Mouse (Mus musculus) C2C12 (cell line): ENCODE results near the gene Tuba3a. TPM values are rescaled to one million over a fixed set of nuclear protein-coding genes. Genes with fewer than 3 reads are reported as not detected.

Experiments
- H3K27me3 ChIP-seq: one replicate; pipeline ENCODE4 v1.6.1; 2011; ENCODE audit not compliant: control insufficient read depth, insufficient read depth, insufficient read length
- H3K36me3 ChIP-seq: one replicate; pipeline ENCODE4 v1.6.1; 2011; ENCODE audit not compliant: control insufficient read depth, insufficient read depth
- H3K4me3 ChIP-seq: one replicate; pipeline ENCODE4 v1.5.1; 2011; ENCODE audit warnings: mild to moderate bottlenecking, control low read depth; ENCODE audit not compliant: poor library complexity, insufficient read depth, severe bottlenecking
- H3K79me2 ChIP-seq: one replicate; pipeline ENCODE4 v1.6.1; 2011; ENCODE audit not compliant: control insufficient read depth, insufficient read depth
- H3K79me3 ChIP-seq: one replicate; pipeline ENCODE4 v1.6.1; 2011; ENCODE audit warnings: low read depth, control low read depth
- H3ac ChIP-seq: one replicate; pipeline ENCODE3; 2011; ENCODE audit warnings: low read depth; ENCODE audit not compliant: control insufficient read depth, insufficient read length
- CEBPB ChIP-seq: IDR thresholded peaks from one replicate; pipeline ENCODE4 v1.6.1; 2011; ENCODE audit warnings: low read depth, mild to moderate bottlenecking, control low read depth, moderate library complexity
- CTCF ChIP-seq: IDR thresholded peaks from one replicate; pipeline ENCODE4 v1.5.1; 2011; ENCODE audit not compliant: control insufficient read depth, insufficient read depth, insufficient read length
- FOSL1 ChIP-seq: IDR thresholded peaks from one replicate; pipeline ENCODE4 v1.8.0; 2011; ENCODE audit warnings: mild to moderate bottlenecking, low read length; ENCODE audit not compliant: poor library complexity, insufficient read depth, severe bottlenecking
- MAX ChIP-seq: IDR thresholded peaks from one replicate; pipeline ENCODE4 v1.6.1; 2011; ENCODE audit warnings: mild to moderate bottlenecking, control low read depth
- MYOD1 ChIP-seq: IDR thresholded peaks from one replicate; pipeline ENCODE4 v1.6.1; 2011; ENCODE audit warnings: low read depth; ENCODE audit not compliant: control insufficient read depth, insufficient read length
- MYOG ChIP-seq: IDR thresholded peaks from one replicate; pipeline ENCODE4 v1.6.1; 2011; ENCODE audit not compliant: control insufficient read depth, insufficient read length; ENCODE audit errors: extremely low read depth
- USF1 ChIP-seq: IDR thresholded peaks from one replicate; pipeline ENCODE4 v1.6.1; 2011; ENCODE audit warnings: low read depth, mild to moderate bottlenecking, control low read depth, moderate library complexity
- polyA plus RNA-seq: library from polyadenylated mRNA; unstranded; fragments of >200 nt; fragmentation: generic; extraction: Trizol; gene quantifications from one replicate; pipeline ENCODE4 v1.2.1, GENCODE M21; 2012; ENCODE audit warnings: missing spikeins

Gene Tuba3a
- polyA plus RNA-seq, 1 experiment = 0.05 TPM

DNA sequence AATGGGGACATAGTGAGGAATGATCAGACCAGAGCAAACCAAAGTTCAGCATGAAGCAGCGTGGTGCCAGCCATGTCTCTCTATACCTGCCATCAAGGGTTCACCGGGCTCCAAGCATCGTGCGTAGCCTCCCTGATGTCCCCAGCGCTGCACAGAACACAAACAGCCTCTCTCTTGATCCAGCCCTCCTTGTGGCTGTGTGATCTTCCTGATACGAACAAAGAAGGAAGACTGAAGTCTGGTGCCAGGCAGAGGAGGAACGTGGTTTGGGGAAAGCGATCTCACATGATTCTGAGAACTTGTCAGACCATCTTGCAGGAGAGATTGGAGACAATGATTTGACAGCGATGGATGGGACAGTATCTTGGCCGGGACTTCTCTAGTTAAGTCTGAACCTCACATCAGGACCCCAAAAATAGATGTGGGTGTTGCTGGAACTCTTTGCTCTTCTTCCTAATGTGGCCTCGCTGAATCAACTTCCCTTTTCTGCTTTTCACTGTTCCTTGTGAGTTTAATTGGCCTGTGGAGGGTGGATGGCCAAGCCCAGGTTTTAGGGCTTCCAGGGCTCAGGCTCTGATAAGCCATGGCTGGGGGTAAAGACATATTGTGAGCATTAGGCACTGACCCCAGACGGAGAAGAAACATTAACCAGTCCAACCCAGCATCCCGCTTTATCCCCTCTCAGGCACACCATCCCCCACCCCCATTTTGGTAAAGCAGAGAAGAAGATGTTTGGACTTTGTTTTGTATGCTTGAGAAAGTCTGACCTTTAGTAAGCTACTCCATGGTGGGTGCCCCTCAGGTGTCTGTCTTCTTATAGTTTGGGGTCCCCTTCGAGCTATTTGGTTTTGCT is 31.8 kb downstream of the Tuba3a start:
- no peaks in the 10 kb centered on the region for H3K79me3 ChIP-seq
- H3K4me3 ChIP-seq = no peak overlapping the region
- no peaks in the 10 kb centered on the region for H3K79me2 ChIP-seq
- H3K36me3 ChIP-seq = no peaks in the 10 kb centered on the region
- H3K27me3 ChIP-seq = no peaks in the 10 kb centered on the region
- no peak overlapping the region for H3ac ChIP-seq
- TF ChIP-seq CEBPB = no peak
- no peak for TF ChIP-seq FOSL1
- no peak for TF ChIP-seq CTCF
- no peak for TF ChIP-seq MAX
- TF ChIP-seq MYOD1 = no peak
- no peak for TF ChIP-seq MYOG
- no peak for TF ChIP-seq USF1

DNA sequence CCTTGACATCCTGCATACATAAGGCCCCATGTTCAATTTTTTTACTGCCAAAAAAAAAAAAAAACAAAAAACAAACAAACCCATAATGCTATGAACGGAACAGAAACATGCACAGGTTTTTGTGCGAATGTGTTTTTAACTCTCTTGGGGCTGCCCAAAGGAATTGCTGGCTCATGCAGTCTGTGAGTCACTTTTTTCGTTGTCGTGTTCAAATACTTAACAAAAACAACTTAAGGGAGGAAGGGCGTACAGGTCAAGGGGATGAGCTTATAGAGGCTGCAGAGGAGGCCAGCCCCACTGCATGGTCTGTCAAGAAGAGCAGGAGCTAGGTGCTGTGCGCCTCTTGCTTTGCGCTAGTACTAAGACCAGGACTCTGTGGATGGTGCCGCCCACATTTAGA is 33.1 kb downstream of the Tuba3a start:
- Histone ChIP-seq H3K4me3 (no peak overlapping the region), H3ac (no peak overlapping the region), H3K27me3 (no peaks in the 10 kb centered on the region), H3K79me3 (no peaks in the 10 kb centered on the region), H3K36me3 (no peaks in the 10 kb centered on the region), H3K79me2 (no peaks in the 10 kb centered on the region)
- no peak for TF ChIP-seq CEBPB
- no peak for TF ChIP-seq MYOD1
- no peak for TF ChIP-seq MAX
- TF ChIP-seq MYOG = no peak
- no peak for TF ChIP-seq FOSL1
- TF ChIP-seq USF1 = no peak

DNA sequence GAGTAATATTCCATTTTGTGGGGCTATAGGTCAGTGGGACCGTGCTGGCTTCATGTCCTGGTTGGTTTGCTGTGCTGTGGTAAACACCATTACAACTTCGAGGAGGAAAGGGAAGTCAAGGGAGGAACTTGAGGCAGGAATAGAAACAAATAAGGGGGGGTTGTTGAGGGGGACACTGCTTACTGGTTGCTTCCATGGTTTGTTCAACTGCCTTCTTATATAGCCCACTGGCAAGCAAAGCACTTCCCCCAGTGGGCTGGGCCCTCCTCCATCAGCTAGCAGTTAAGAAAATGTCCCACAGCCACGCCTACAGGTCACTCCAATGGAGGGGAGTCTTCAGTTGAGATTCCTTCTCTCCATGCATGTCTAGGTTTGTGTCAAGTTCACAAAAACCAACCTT is 33.6 kb downstream of the Tuba3a start:
- H3K27me3 ChIP-seq = no peaks in the 10 kb centered on the region
- no peaks in the 10 kb centered on the region for H3K79me2 ChIP-seq
- TF ChIP-seq CTCF = no peak
- no peak for TF ChIP-seq MYOG
- TF ChIP-seq FOSL1 = no peak
- TF ChIP-seq MYOD1 = no peak
- no peak for TF ChIP-seq MAX
- no peak overlapping the region for H3ac ChIP-seq
- H3K36me3 ChIP-seq = no peaks in the 10 kb centered on the region
- no peaks in the 10 kb centered on the region for H3K79me3 ChIP-seq
- no peak overlapping the region for H3K4me3 ChIP-seq

DNA sequence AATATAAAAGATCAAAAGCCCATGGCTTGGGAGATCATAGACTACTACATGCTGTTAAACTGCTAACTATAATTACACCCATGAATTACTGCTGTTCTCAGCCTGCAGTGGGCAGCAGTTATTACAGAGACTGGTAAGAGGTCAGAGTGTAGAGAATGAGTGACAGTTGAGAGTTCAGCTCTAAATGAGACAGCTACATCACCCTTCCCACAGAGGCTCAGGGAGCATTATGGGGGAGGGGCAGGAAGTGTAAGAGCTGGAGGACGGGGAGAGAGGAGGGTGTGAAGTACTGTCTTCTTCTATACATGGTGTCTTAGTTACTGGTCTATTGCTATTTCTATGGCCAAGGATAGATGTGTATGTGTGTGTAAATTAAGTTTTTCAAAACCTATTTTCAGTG is 41.3 kb downstream of the Tuba3a start:
- no peaks in the 10 kb centered on the region for H3K36me3 ChIP-seq
- TF ChIP-seq MYOD1 = no peak
- TF ChIP-seq MYOG = no peak
- TF ChIP-seq USF1 = no peak
- TF ChIP-seq CEBPB = no peak
- TF ChIP-seq MAX = no peak
- no peak for TF ChIP-seq FOSL1
- TF ChIP-seq CTCF = no peak
- H3K4me3 ChIP-seq = no peak overlapping the region
- H3ac ChIP-seq = no peak overlapping the region
- H3K79me2 ChIP-seq = no peaks in the 10 kb centered on the region
- H3K27me3 ChIP-seq = no peaks in the 10 kb centered on the region
- no peaks in the 10 kb centered on the region for H3K79me3 ChIP-seq

DNA sequence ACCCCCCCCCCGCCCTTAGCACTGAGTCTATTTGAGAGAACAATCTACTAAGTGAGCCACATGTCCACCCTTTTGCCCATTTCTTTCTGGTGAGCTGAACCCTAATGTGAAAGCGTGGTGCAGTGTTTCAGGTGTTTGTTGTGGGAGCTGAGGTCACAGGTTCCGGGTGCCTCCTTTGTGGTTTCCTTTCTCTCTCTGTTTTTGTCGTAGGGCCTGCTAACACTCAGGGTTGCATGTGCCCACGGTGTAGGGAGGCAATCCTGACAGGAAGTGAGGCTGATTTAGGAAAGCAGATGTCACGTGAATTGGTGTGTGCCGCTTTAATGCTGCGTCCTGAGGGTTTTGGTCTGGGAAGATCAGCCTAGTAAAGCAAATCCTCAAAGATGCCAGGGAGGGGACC is 44.3 kb downstream of the Tuba3a start:
- no peaks in the 10 kb centered on the region for H3K79me2 ChIP-seq
- H3K79me3 ChIP-seq = no peaks in the 10 kb centered on the region
- H3K4me3 ChIP-seq = no peak overlapping the region
- no peak overlapping the region for H3ac ChIP-seq
- TF ChIP-seq MYOD1 (no peak), FOSL1 (no peak), MYOG (no peak), CTCF (no peak), CEBPB (no peak), USF1 (no peak), MAX (no peak)
- H3K36me3 ChIP-seq = no peaks in the 10 kb centered on the region
- H3K27me3 ChIP-seq = no peaks in the 10 kb centered on the region

DNA sequence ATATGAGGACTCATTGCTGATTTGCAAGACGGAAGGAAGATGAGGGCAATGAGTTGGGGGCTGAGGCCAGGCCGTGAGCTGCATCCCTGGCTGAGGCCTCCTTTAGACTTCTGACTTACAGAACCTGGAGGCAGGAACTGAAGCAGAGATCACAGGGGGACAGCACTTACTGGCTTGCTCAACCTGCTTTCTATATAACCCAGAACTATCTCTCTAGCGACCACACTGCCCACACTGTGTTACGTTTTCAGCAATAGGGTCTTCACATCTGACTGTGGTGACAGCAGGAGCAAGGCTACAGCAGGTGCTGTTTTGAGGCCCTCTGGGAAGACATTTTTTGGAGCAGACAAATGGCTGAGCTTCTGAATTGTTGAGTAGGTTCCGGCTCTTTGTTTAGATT is 45.2 kb downstream of the Tuba3a start:
- H3K79me2 ChIP-seq = no peaks in the 10 kb centered on the region
- no peaks in the 10 kb centered on the region for H3K79me3 ChIP-seq
- H3ac ChIP-seq = no peak overlapping the region
- TF ChIP-seq MYOG (no peak), MAX (no peak), CTCF (no peak), CEBPB (no peak), FOSL1 (no peak), MYOD1 (no peak), USF1 (no peak)
- no peaks in the 10 kb centered on the region for H3K27me3 ChIP-seq
- H3K36me3 ChIP-seq = no peaks in the 10 kb centered on the region
- H3K4me3 ChIP-seq = no peak overlapping the region
